Mouse (Mus musculus): ENCODE measurements around the gene Lhx3. TPM values are rescaled to one million over a fixed set of nuclear protein-coding genes. Genes with fewer than 3 reads are reported as not detected.

Gene Lhx3
- polyA plus RNA-seq, 1 experiment from 2014 or later = 0.10 TPM

GRCm38 (mm10) chr2:26154586-26154985 is 53.5 kb downstream of the Lhx3 start:
- no peak overlapping the region for H3K4me3 ChIP-seq (ENCODE audit: low read depth, low read length)
- no peak overlapping the region for H3K27ac ChIP-seq (ENCODE audit: low read depth, low read length)
- WGBS = 62% methylated on average over 5 of the region's 5 CpGs
- no peak overlapping the region for H3K9ac ChIP-seq (ENCODE audit: low read depth, low read length)
- no peaks in the 10 kb centered on the region for H3K4me1 ChIP-seq (replicated peaks; ENCODE audit: control insufficient read depth, insufficient read depth, low read length)
- no peaks in the 10 kb centered on the region for H3K9me3 ChIP-seq (ENCODE audit: control insufficient read depth)
- H3K36me3 ChIP-seq (ENCODE audit: control insufficient read depth, insufficient read depth) = no peaks in the 10 kb centered on the region
- H3K4me2 ChIP-seq (replicated peaks; ENCODE audit: low read depth) = no peak overlapping the region
- TF ChIP-seq CTCF (IDR thresholded peaks at IDR 0.05; ENCODE audit: low read depth) = no peak
- H3K27me3 ChIP-seq (replicated peaks; ENCODE audit: control insufficient read depth, insufficient read depth, low read length) = no peaks in the 10 kb centered on the region
- ATAC-seq = no peak

- 11% methylated on average over 4 of the region's 4 CpGs for WGBS
- Histone ChIP-seq H3K36me3 (ENCODE audit: control insufficient read depth, insufficient read depth) (no peaks in the 10 kb centered on the region), H3K4me3 (ENCODE audit: low read depth, low read length) (no peak overlapping the region), H3K27me3 (replicated peaks; ENCODE audit: control insufficient read depth, insufficient read depth, low read length) (no peaks in the 10 kb centered on the region), H3K9me3 (ENCODE audit: control insufficient read depth) (no peaks in the 10 kb centered on the region), H3K4me2 (replicated peaks; ENCODE audit: low read depth) (no peak overlapping the region), H3K9ac (ENCODE audit: low read depth, low read length) (no peak overlapping the region), H3K4me1 (replicated peaks; ENCODE audit: control insufficient read depth, insufficient read depth, low read length) (no peaks in the 10 kb centered on the region), H3K27ac (ENCODE audit: low read depth, low read length) (no peak overlapping the region)
- peak; percentile 71 for ATAC-seq
- TF ChIP-seq CTCF (IDR thresholded peaks at IDR 0.05; ENCODE audit: low read depth) = peak; percentile 86
These were observed 54.2 kb downstream of the Lhx3 start for GRCm38 (mm10) chr2:26153909-26154340.

- 0 out of 2 replicates have a peak, but pooled peaks have one; percentile 9 for ATAC-seq
- H3K27me3 ChIP-seq (replicated peaks; ENCODE audit: control insufficient read depth, insufficient read depth, low read length) = no peaks in the 10 kb centered on the region
- 40% methylated on average over 4 of the region's 4 CpGs for WGBS
These were observed 54.8 kb downstream of the Lhx3 start for GRCm38 (mm10) chr2:26153295-26153694.

More at GRCm38 (mm10) chr2:26153295-26153694, 54.8 kb downstream of the Lhx3 start:
- Histone ChIP-seq H3K9ac (ENCODE audit: low read depth, low read length) (no peak overlapping the region), H3K9me3 (ENCODE audit: control insufficient read depth) (no peaks in the 10 kb centered on the region), H3K4me1 (replicated peaks; ENCODE audit: control insufficient read depth, insufficient read depth, low read length) (no peaks in the 10 kb centered on the region), H3K27ac (ENCODE audit: low read depth, low read length) (no peak overlapping the region), H3K36me3 (ENCODE audit: control insufficient read depth, insufficient read depth) (no peaks in the 10 kb centered on the region), H3K4me2 (replicated peaks; ENCODE audit: low read depth) (no peak overlapping the region), H3K4me3 (ENCODE audit: low read depth, low read length) (no peak overlapping the region)
- peak; percentile 76 for TF ChIP-seq CTCF (IDR thresholded peaks at IDR 0.05; ENCODE audit: low read depth)

Other genes with a start within 250 kb of the Lhx3 start
- gene Camsap1, start 225.0 kb downstream of the Lhx3 start, polyA plus RNA-seq (2015; fragmentation: Nextera tagmentation; extraction: Ambion mirVana) = 3.5 and 4.9 TPM in 2 replicates
- gene Ubac1, start 186.5 kb downstream of the Lhx3 start, polyA plus RNA-seq (2015; fragmentation: Nextera tagmentation; extraction: Ambion mirVana) = 45.8 TPM in 2 replicates
- gene Nacc2, start 85.1 kb downstream of the Lhx3 start, polyA plus RNA-seq (2015; fragmentation: Nextera tagmentation; extraction: Ambion mirVana) = 14.1 and 14.2 TPM in 2 replicates
- 7.0 and 7.5 TPM in 2 replicates for gene Qsox2, start 29.2 kb upstream of the Lhx3 start, polyA plus RNA-seq (2015; fragmentation: Nextera tagmentation; extraction: Ambion mirVana)
- gene Ccdc187, start 86.3 kb upstream of the Lhx3 start, polyA plus RNA-seq (2015; fragmentation: Nextera tagmentation; extraction: Ambion mirVana) = 0.09 and 0.21 TPM in 2 replicates
- gene Gpsm1, start 107.2 kb upstream of the Lhx3 start, polyA plus RNA-seq (2015; fragmentation: Nextera tagmentation; extraction: Ambion mirVana) = 6.3 and 6.9 TPM in 2 replicates
- 16.4 and 17.0 TPM in 2 replicates for gene Dnlz, start 143.8 kb upstream of the Lhx3 start, polyA plus RNA-seq (2015; fragmentation: Nextera tagmentation; extraction: Ambion mirVana)
- 0.26 and 0.33 TPM in 2 replicates for gene Card9, start 152.6 kb upstream of the Lhx3 start, polyA plus RNA-seq (2015; fragmentation: Nextera tagmentation; extraction: Ambion mirVana)
- gene Snapc4, start 172.4 kb upstream of the Lhx3 start, polyA plus RNA-seq (2015; fragmentation: Nextera tagmentation; extraction: Ambion mirVana) = 5.6 and 6.7 TPM in 2 replicates
- gene Entr1, start 181.0 kb upstream of the Lhx3 start, polyA plus RNA-seq (2015; fragmentation: Nextera tagmentation; extraction: Ambion mirVana) = 45.6 and 49.3 TPM in 2 replicates
- gene Pmpca, start 181.1 kb upstream of the Lhx3 start, polyA plus RNA-seq (2015; fragmentation: Nextera tagmentation; extraction: Ambion mirVana) = 46.4 and 47.6 TPM in 2 replicates
- 6.8 TPM in 2 replicates for gene Inpp5e, start 200.9 kb upstream of the Lhx3 start, polyA plus RNA-seq (2015; fragmentation: Nextera tagmentation; extraction: Ambion mirVana)
- 17.4 and 18.3 TPM in 2 replicates for gene Sec16a, start 236.9 kb upstream of the Lhx3 start, polyA plus RNA-seq (2015; fragmentation: Nextera tagmentation; extraction: Ambion mirVana)